Comparison of ENCODE assay signal across 2 mouse cellular contexts in the genomic region with DNA sequence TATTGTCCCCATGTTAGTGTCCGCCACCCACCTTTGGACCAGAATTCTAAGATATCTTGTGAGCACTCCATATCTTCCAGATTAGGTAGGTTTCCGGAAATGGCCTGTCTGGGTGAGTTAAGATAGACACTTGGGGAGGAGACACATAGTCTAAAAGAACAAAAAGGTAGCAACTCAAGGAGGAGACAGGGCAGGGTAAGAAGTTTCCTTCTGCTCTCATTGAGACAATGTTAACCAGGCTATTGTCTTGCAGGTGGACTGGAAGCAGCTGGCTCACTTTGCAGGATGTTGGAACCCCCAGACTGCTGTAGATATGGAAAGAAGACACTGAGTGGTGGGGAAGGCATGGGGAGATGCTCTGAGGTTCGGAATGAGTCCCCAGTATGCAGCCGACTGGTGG.
A peak's percentile ranks its signal among the peaks of the same experiment; 100 is the strongest.
TF ChIP-seq lines count a peak whose summit lies in the region.

No protein-coding gene starts in this region.

TF ChIP-seq in CH12.LX, 34 proteins besides CTCF, POLR2A, EP300 and RAD21 (continued from another document):
- no peak for TF ChIP-seq MEF2A (IDR thresholded peaks at IDR 0.05; ENCODE audit: borderline replicate concordance, low read depth, low read length)
- no peak for TF ChIP-seq IRF4 (IDR thresholded peaks at IDR 0.05; ENCODE audit: low read depth, low read length)
- TF ChIP-seq JUN (IDR thresholded peaks at IDR 0.05; ENCODE audit: insufficient read depth, low read depth, low read length), result no peak
- no peak for TF ChIP-seq MXI1 (IDR thresholded peaks at IDR 0.05; ENCODE audit: low read depth, low read length)
- TF ChIP-seq USF1 (IDR thresholded peaks at IDR 0.05; ENCODE audit: low read depth, low read length), result no peak
- TF ChIP-seq SIN3A (IDR thresholded peaks at IDR 0.05; ENCODE audit: low read length), result no peak
- TF ChIP-seq MYC (IDR thresholded peaks at IDR 0.05; ENCODE audit: low read depth, low read length), result no peak
- no peak for TF ChIP-seq PAX5 (IDR thresholded peaks at IDR 0.05; ENCODE audit: low read length)
- no peak for TF ChIP-seq MAZ (IDR thresholded peaks at IDR 0.05; ENCODE audit: low read depth, low read length)
- TF ChIP-seq NRF1 (IDR thresholded peaks at IDR 0.05; ENCODE audit: low read depth, low read length), result no peak
- TF ChIP-seq E2F4 (IDR thresholded peaks at IDR 0.05; ENCODE audit: insufficient replicate concordance, low read depth, low read length), result no peak

TF ChIP-seq in MEL, 35 proteins besides CTCF, POLR2A, EP300 and RAD21 (continued from another document):
- TF ChIP-seq NRF1 (IDR thresholded peaks at IDR 0.05; ENCODE audit: insufficient read depth, low read depth, low read length, poor library complexity, severe bottlenecking) (no peak), KAT2A (conservative IDR thresholded peaks at IDR 0.05; ENCODE audit: low read depth, low read length) (no peak), E2F4 (IDR thresholded peaks at IDR 0.05; ENCODE audit: borderline replicate concordance, low read depth, low read length) (no peak), TCF12 (IDR thresholded peaks at IDR 0.05; ENCODE audit: low read depth, low read length) (no peak), BHLHE40 (IDR thresholded peaks at IDR 0.05; ENCODE audit: borderline replicate concordance, low read depth, low read length) (no peak), ZNF384 (IDR thresholded peaks at IDR 0.05; ENCODE audit: low read depth, low read length) (no peak), MAFK (IDR thresholded peaks at IDR 0.05; ENCODE audit: borderline replicate concordance, low read depth, low read length) (no peak), RCOR1 (IDR thresholded peaks at IDR 0.05; ENCODE audit: low read depth, low read length) (no peak), POLR2AphosphoS5 (IDR thresholded peaks at IDR 0.05; ENCODE audit: borderline replicate concordance, low read depth, low read length) (no peak; the same call in 1 of the 2 replicates), TBP (IDR thresholded peaks at IDR 0.05; ENCODE audit: low read depth, low read length) (peak; percentile 96), GATA1 (IDR thresholded peaks at IDR 0.05; ENCODE audit: low read depth, low read length) (peak; percentile 98), USF1 (IDR thresholded peaks at IDR 0.05; ENCODE audit: low read depth, low read length) (no peak), USF2 (IDR thresholded peaks at IDR 0.05; ENCODE audit: borderline replicate concordance in 1 of 2, insufficient read depth in 1 of 2, low read depth in 1 of 2, low read length in 2 of 2) (no peak), ELF1 (IDR thresholded peaks at IDR 0.05; ENCODE audit: low read depth, low read length) (no peak), MEF2A (IDR thresholded peaks at IDR 0.05; ENCODE audit: extremely low read depth, insufficient replicate concordance, low read depth, low read length, poor library complexity, severe bottlenecking) (no peak), MXI1 (IDR thresholded peaks at IDR 0.05; ENCODE audit: low read depth, low read length) (no peak), CHD2 (IDR thresholded peaks at IDR 0.05; ENCODE audit: low read length) (no peak), JUND (IDR thresholded peaks at IDR 0.05; ENCODE audit: low read depth, low read length) (no peak), SMC3 (IDR thresholded peaks at IDR 0.05; ENCODE audit: low read depth, low read length) (no peak)
